Mouse (Mus musculus) embryonic facial prominence, embryonic 15.5 days (tissue): ENCODE results near the gene Ercc8. TPM values are rescaled to one million over a fixed set of nuclear protein-coding genes. Genes with fewer than 3 reads are reported as not detected.

Experiments used
- ATAC-seq: fragments of 200-750 bp; cut with Nextera tagmentation; 2 replicates; pipeline ENCODE4 v1.8.0; 2017; ENCODE audit warnings: low read depth, moderate TSS enrichment; ENCODE audit not compliant: insufficient number of reproducible peaks, low FRiP score, low TSS enrichment
- H3K27ac ChIP-seq: fragments of 300-500 bp; sonication (generic); replicated peaks from 2 replicates; pipeline ENCODE4 v1.5.1; 2015; ENCODE audit warnings: mild to moderate bottlenecking, inconsistent platforms
- H3K27me3 ChIP-seq: fragments of 300-500 bp; sonication (generic); 2 replicates; pipeline ENCODE4 v1.6.1; 2015; ENCODE audit warnings: inconsistent platforms
- H3K36me3 ChIP-seq: fragments of 300-500 bp; sonication (generic); 2 replicates; pipeline ENCODE4 v1.6.1; 2015; ENCODE audit warnings: mild to moderate bottlenecking, inconsistent platforms
- H3K4me1 ChIP-seq: fragments of 300-500 bp; sonication (generic); 2 replicates; pipeline ENCODE4 v1.6.1; 2015; ENCODE audit warnings: inconsistent platforms
- H3K4me2 ChIP-seq: fragments of 300-500 bp; sonication (generic); replicated peaks from 2 replicates; pipeline ENCODE4 v1.6.1; 2015; ENCODE audit warnings: mild to moderate bottlenecking, inconsistent platforms
- H3K4me3 ChIP-seq: fragments of 300-500 bp; sonication (generic); replicated peaks from 2 replicates; pipeline ENCODE4 v1.5.1; 2015; ENCODE audit warnings: mild to moderate bottlenecking, inconsistent platforms
- H3K9ac ChIP-seq: fragments of 300-500 bp; sonication (generic); 2 replicates; pipeline ENCODE4 v1.6.1; 2015; ENCODE audit warnings: inconsistent platforms
- H3K9me3 ChIP-seq: fragments of 300-500 bp; sonication (generic); replicated peaks from 2 replicates; pipeline ENCODE4 v1.6.1; 2016; ENCODE audit warnings: inconsistent platforms
- WGBS: fragments of 180-500 bp; shearing (Covaris S2); methylation state at CpG from one replicate; pipeline ENCODE4 v1.1.7; 2015; 5-methylcytosine and 5-hydroxymethylcytosine counted together
- polyA plus RNA-seq: library from polyadenylated mRNA; unstranded; fragments of >200 nt; fragmentation: Nextera tagmentation; extraction: Ambion mirVana; gene quantifications from 2 replicates; pipeline ENCODE4 v1.2.1, GENCODE M21; 2015

Gene Ercc8
- polyA plus RNA-seq, 1 experiment from 2014 or later = 16.4 TPM

- Histone ChIP-seq H3K9ac (peak overlapping the region; percentile 42), H3K4me3 (peak overlapping the region; percentile 65), H3K4me2 (peak overlapping the region; percentile 83), H3K27me3 (no peaks in the 10 kb centered on the region), H3K9me3 (no peaks in the 10 kb centered on the region), H3K27ac (no peak overlapping the region), H3K36me3 (peaks cover 11% of the 10 kb centered on the region), H3K4me1 (peaks cover 13% of the 10 kb centered on the region)
- ATAC-seq = no peak
- WGBS = 6% methylated on average over 8 of the region's 8 CpGs
Measured at GRCm38 (mm10) chr13:108159241-108159575, 677 bp downstream of the Ercc8 start.

GRCm38 (mm10) chr13:108159963-108160362 lies 1.4 kb downstream of the Ercc8 start:
- 59% methylated on average over 7 of the region's 7 CpGs for WGBS
- no peak for ATAC-seq
- Histone ChIP-seq H3K27me3 (no peaks in the 10 kb centered on the region), H3K9me3 (no peaks in the 10 kb centered on the region), H3K9ac (no peak overlapping the region), H3K4me3 (0 out of 2 replicates have a peak overlapping the region, but pooled peaks have one; percentile 2), H3K4me2 (no peak overlapping the region), H3K27ac (no peak overlapping the region), H3K36me3 (peaks cover 11% of the 10 kb centered on the region), H3K4me1 (peaks cover 13% of the 10 kb centered on the region)

DNA sequence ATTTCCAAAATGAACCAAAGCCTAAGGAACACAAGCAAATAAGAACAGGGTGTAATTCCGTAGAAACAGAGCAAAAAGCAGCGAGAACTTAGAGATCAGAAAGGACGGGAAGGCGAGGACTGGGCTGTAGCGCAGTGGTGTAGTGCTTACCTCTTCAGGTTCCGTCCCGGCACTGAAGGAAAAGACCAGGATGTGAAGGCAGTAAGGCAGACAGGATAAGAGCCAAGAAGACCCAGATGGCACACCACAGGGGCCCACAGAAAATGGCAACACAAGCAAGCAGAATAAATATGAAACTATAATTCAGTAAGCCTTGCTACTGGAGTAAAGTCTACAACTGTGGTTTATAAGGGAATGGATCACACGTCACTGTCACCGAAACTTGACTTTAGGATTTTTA lies 5.4 kb downstream of the Ercc8 start:
- Histone ChIP-seq H3K27me3 (no peaks in the 10 kb centered on the region), H3K9ac (no peak overlapping the region), H3K4me1 (peaks cover 8% of the 10 kb centered on the region), H3K4me3 (no peak overlapping the region), H3K36me3 (peaks cover 11% of the 10 kb centered on the region), H3K4me2 (no peak overlapping the region), H3K27ac (no peak overlapping the region), H3K9me3 (no peaks in the 10 kb centered on the region)
- 95% methylated on average over 9 of the region's 9 CpGs for WGBS
- ATAC-seq = no peak

DNA sequence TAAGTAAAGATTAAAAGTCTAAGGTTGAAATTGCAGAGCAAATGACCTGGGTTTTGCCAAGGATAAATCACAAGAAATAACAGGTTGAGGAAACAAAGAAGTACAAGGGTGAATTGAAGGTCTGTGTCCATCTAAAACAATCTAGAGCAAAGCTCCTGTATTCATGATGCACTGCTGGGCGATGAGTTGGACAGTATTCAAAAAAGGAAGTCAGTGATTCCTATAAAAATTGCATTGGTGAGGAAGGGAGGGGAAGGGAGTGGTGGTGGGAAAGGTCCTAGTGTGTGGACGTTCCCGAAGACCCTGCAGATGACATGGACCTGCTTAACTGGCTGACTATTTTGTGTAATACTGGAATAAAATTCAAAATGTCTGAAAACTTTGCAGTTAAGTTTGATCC lies 6.1 kb downstream of the Ercc8 start:
- H3K4me2 ChIP-seq = no peak overlapping the region
- H3K36me3 ChIP-seq = peaks cover 15% of the 10 kb centered on the region
- no peak overlapping the region for H3K27ac ChIP-seq
- no peaks in the 10 kb centered on the region for H3K27me3 ChIP-seq
- no peak for ATAC-seq
- WGBS = 89% methylated on average over 3 of the region's 3 CpGs
- peaks cover 3% of the 10 kb centered on the region for H3K4me1 ChIP-seq
- H3K9ac ChIP-seq = no peak overlapping the region
- H3K4me3 ChIP-seq = no peak overlapping the region
- H3K9me3 ChIP-seq = no peaks in the 10 kb centered on the region

DNA sequence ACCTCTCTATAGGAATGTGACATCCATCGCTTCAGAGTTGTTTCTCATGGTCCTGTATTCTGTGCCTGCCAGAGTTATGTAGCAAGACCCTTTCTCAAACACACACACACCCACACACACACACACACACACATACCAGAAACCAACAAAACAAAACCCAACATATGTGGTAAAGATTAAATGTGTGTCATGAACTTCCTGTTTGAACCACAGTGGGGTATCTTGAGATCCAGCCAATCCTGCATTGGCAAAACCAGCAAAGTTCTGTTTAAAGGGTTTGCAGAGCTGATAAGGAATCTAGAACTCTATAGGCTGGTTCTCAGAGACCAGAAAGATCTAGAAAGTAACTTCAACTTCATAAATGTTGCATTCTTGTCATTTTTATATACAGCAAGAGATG lies 11.5 kb downstream of the Ercc8 start:
- H3K9ac ChIP-seq = no peak overlapping the region
- no peak overlapping the region for H3K4me3 ChIP-seq
- no peak overlapping the region for H3K27ac ChIP-seq
- H3K27me3 ChIP-seq = no peaks in the 10 kb centered on the region
- H3K36me3 ChIP-seq = peaks cover 32% of the 10 kb centered on the region
- no peaks in the 10 kb centered on the region for H3K4me1 ChIP-seq
- no peak for ATAC-seq
- 92% methylated on average over 1 of the region's 1 CpGs for WGBS
- no peak overlapping the region for H3K4me2 ChIP-seq
- no peaks in the 10 kb centered on the region for H3K9me3 ChIP-seq

GRCm38 (mm10) chr13:108170511-108170910 lies 12.0 kb downstream of the Ercc8 start:
- Histone ChIP-seq H3K4me2 (no peak overlapping the region), H3K9me3 (no peaks in the 10 kb centered on the region), H3K27me3 (no peaks in the 10 kb centered on the region), H3K4me3 (no peak overlapping the region), H3K36me3 (peaks cover 32% of the 10 kb centered on the region), H3K9ac (no peak overlapping the region), H3K27ac (no peak overlapping the region), H3K4me1 (no peaks in the 10 kb centered on the region)
- ATAC-seq = no peak
- 85% methylated on average over 8 of the region's 8 CpGs for WGBS

DNA sequence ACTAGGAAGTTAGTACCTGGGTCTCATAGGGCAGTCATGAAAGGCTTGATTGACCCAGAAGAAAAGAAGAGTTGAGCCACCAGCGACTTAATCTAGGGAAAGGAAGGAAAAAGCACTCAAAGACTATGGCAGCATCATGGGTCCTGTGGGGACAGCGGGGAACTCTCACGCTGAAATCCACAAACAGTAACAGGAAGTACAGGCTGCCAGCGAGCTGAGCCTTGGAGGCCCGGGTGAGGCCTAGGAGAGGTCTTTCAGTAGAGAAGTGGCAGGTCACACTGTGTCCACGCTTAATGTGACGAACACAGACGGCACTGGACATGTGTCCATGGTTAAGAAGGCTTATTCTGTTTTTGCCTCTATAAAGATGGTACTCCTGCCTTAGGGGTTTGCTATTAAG lies 21.1 kb downstream of the Ercc8 start:
- Histone ChIP-seq H3K4me3 (no peak overlapping the region), H3K9me3 (no peaks in the 10 kb centered on the region), H3K9ac (no peak overlapping the region), H3K36me3 (peaks cover 42% of the 10 kb centered on the region), H3K4me1 (no peaks in the 10 kb centered on the region), H3K27ac (no peak overlapping the region), H3K4me2 (no peak overlapping the region), H3K27me3 (no peaks in the 10 kb centered on the region)
- WGBS = 88% methylated on average over 8 of the region's 8 CpGs
- no peak for ATAC-seq

DNA sequence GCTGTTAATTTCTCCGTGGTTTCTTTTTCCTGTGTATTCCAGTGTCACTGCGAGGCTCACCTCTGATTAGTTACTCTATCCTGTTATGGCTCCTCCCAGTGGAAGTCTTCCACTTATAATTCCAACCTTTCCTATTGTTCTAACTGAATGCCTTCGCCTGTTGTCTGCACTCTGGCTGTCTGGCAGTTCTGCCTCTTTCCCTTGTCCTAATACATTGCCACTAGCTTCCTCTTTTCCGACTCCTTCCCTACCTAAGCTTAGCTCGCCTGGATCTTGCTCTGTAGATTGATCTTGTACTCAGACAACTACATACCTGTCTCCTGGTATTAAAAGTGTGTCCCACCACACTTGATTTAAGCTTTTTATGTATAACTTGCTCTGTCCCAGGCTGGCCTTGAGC lies 22.3 kb downstream of the Ercc8 start:
- H3K4me3 ChIP-seq = no peak overlapping the region
- H3K4me1 ChIP-seq = no peaks in the 10 kb centered on the region
- peaks cover 51% of the 10 kb centered on the region for H3K36me3 ChIP-seq
- H3K9me3 ChIP-seq = no peaks in the 10 kb centered on the region
- 82% methylated on average over 5 of the region's 5 CpGs for WGBS
- H3K4me2 ChIP-seq = no peak overlapping the region
- ATAC-seq = no peak
- no peak overlapping the region for H3K9ac ChIP-seq
- H3K27me3 ChIP-seq = no peaks in the 10 kb centered on the region
- H3K27ac ChIP-seq = no peak overlapping the region

- Histone ChIP-seq H3K4me3 (no peak overlapping the region), H3K9ac (no peak overlapping the region), H3K27ac (no peak overlapping the region), H3K9me3 (no peaks in the 10 kb centered on the region), H3K36me3 (peaks cover 32% of the 10 kb centered on the region), H3K4me1 (no peaks in the 10 kb centered on the region), H3K4me2 (no peak overlapping the region), H3K27me3 (no peaks in the 10 kb centered on the region)
- ATAC-seq = no peak
Measured at GRCm38 (mm10) chr13:108184743-108185255, 26.3 kb downstream of the Ercc8 start.

- Histone ChIP-seq H3K27me3 (no peaks in the 10 kb centered on the region), H3K27ac (no peak overlapping the region), H3K9me3 (no peaks in the 10 kb centered on the region), H3K4me2 (no peak overlapping the region), H3K4me3 (no peak overlapping the region), H3K36me3 (peaks cover 32% of the 10 kb centered on the region), H3K4me1 (no peaks in the 10 kb centered on the region), H3K9ac (no peak overlapping the region)
- no peak for ATAC-seq
- WGBS = 89% methylated on average over 3 of the region's 3 CpGs
Measured at GRCm38 (mm10) chr13:108185530-108185929, 27.0 kb downstream of the Ercc8 start.

DNA sequence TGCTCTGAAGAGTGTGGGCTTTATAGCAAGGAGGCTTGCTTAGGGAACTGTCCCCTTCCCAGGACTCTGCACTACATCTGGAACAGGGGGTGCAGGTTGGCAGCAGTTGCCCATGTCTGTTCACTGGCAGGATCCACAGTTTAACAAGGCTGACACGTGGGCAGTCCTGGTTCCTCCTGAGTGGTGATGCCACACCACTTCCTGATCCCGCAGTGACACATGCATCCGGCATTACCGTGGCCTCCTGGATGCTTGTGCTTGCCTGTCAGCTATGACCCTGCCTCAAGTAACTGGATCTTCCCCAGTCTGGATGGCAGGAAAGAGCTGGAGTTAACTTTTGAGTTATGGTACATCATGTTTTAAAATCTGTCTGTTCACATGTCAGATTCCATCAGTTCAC lies 29.5 kb downstream of the Ercc8 start:
- 91% methylated on average over 4 of the region's 4 CpGs for WGBS
- H3K36me3 ChIP-seq = peaks cover 20% of the 10 kb centered on the region
- H3K4me3 ChIP-seq = no peak overlapping the region
- H3K4me1 ChIP-seq = no peaks in the 10 kb centered on the region
- H3K27ac ChIP-seq = no peak overlapping the region
- no peak for ATAC-seq
- no peaks in the 10 kb centered on the region for H3K9me3 ChIP-seq
- no peak overlapping the region for H3K9ac ChIP-seq
- H3K27me3 ChIP-seq = no peaks in the 10 kb centered on the region
- no peak overlapping the region for H3K4me2 ChIP-seq

- Histone ChIP-seq H3K4me1 (no peaks in the 10 kb centered on the region), H3K4me2 (no peak overlapping the region), H3K9me3 (no peaks in the 10 kb centered on the region), H3K9ac (no peak overlapping the region), H3K27ac (no peak overlapping the region), H3K36me3 (peaks cover 19% of the 10 kb centered on the region), H3K4me3 (no peak overlapping the region), H3K27me3 (no peaks in the 10 kb centered on the region)
- 51% methylated on average over 11 of the region's 11 CpGs for WGBS
- ATAC-seq = no peak
Measured at GRCm38 (mm10) chr13:108191074-108191720, 32.7 kb downstream of the Ercc8 start.
